Mouse (Mus musculus): ENCODE results near the gene Hsd17b13. TPM values are rescaled to one million over a fixed set of nuclear protein-coding genes. Genes with fewer than 3 reads are reported as not detected.

The Hsd17b13 gene
- not detected for polyA plus RNA-seq (2017; shearing (Covaris generic))

GRCm38 (mm10) chr5:103977297-103977696 lies at the start of gene Hsd17b13:
Gene Hsd17b13, minus strand, starts transcription at chr5:103977410.

GRCm38 (mm10) chr5:104021597-104022378 lies 44.6 kb upstream of the Hsd17b13 start, which contains the start of gene Hsd17b11:
Gene Hsd17b11, minus strand, starts transcription at chr5:104021919.

GRCm38 (mm10) chr5:103910748-103911409 lies 66.3 kb downstream of the Hsd17b13 start, which contains the start of gene Klhl8:
Gene Klhl8, minus strand, starts transcription at chr5:103911259.

Other genes with a start within 250 kb of the Hsd17b13 start
- gene Klhl8, start 66.2 kb downstream of the Hsd17b13 start, polyA plus RNA-seq (2017; shearing (Covaris generic)), result 6.4 TPM
- gene Hsd17b11, start 44.5 kb upstream of the Hsd17b13 start, polyA plus RNA-seq (2017; shearing (Covaris generic)), result 4.5 TPM
- gene Nudt9, start 68.9 kb upstream of the Hsd17b13 start, polyA plus RNA-seq (2017; shearing (Covaris generic)), result 51.7 TPM
- gene Gm17660, start 100.2 kb upstream of the Hsd17b13 start, polyA plus RNA-seq (2017; shearing (Covaris generic)), result not detected
- gene Sparcl1, start 136.3 kb upstream of the Hsd17b13 start, polyA plus RNA-seq (2017; shearing (Covaris generic)), result not detected
- gene Dspp, start 193.3 kb upstream of the Hsd17b13 start, polyA plus RNA-seq (2017; shearing (Covaris generic)), result not detected
- gene Dmp1, start 225.2 kb upstream of the Hsd17b13 start, polyA plus RNA-seq (2017; shearing (Covaris generic)), result not detected

Measured in CD4-positive, CD25-positive, alpha-beta regulatory T cell (primary cell).